Mouse (Mus musculus): Measurements from ENCODE around the gene Mccc1. TPM values are rescaled to one million over a fixed set of nuclear protein-coding genes. Genes with fewer than 3 reads are reported as not detected.

Mccc1 gene
- polyA plus RNA-seq, 2 experiments, result 23.6 to 29.3 TPM

- Histone ChIP-seq H3K4me3 (replicated peaks; ENCODE audit: low read length) (no peak overlapping the region), H3K36me3 (ENCODE audit: control insufficient read depth, insufficient read depth, low read length) (no peaks in the 10 kb centered on the region), H3K27ac (replicated peaks; ENCODE audit: low read depth, low read length) (no peak overlapping the region), H3K4me2 (replicated peaks; ENCODE audit: low read depth, low read length, severe bottlenecking) (no peak overlapping the region), H3K9ac (ENCODE audit: low read depth, low read length, severe bottlenecking) (no peak overlapping the region), H3K4me1 (ENCODE audit: control insufficient read depth, insufficient read depth, low read length) (no peaks in the 10 kb centered on the region), H3K27me3 (ENCODE audit: control insufficient read depth, insufficient read depth, low read length) (no peaks in the 10 kb centered on the region), H3K9me3 (ENCODE audit: control insufficient read depth, low read length) (no peaks in the 10 kb centered on the region)
- TF ChIP-seq POLR2A (IDR thresholded peaks at IDR 0.05; ENCODE audit: borderline replicate concordance, extremely low read depth, insufficient read depth, insufficient read length), result no peak
- ATAC-seq (ENCODE audit: low FRiP score, low read depth) (no peak), DNase-seq (ENCODE audit: low spot score) (no peak)
- 86% methylated on average over 4 of the region's 4 CpGs for WGBS
Measured at GRCm38 (mm10) chr3:36029993-36030392, 29.5 kb upstream of the Mccc1 start.

GRCm38 (mm10) chr3:36025732-36026131, 25.3 kb upstream of the Mccc1 start:
- Histone ChIP-seq H3K4me3 (replicated peaks; ENCODE audit: low read length) (no peak overlapping the region), H3K27me3 (ENCODE audit: control insufficient read depth, insufficient read depth, low read length) (no peaks in the 10 kb centered on the region), H3K36me3 (ENCODE audit: control insufficient read depth, insufficient read depth, low read length) (no peaks in the 10 kb centered on the region), H3K4me2 (replicated peaks; ENCODE audit: low read depth, low read length, severe bottlenecking) (no peak overlapping the region), H3K9me3 (ENCODE audit: control insufficient read depth, low read length) (no peaks in the 10 kb centered on the region), H3K9ac (ENCODE audit: low read depth, low read length, severe bottlenecking) (no peak overlapping the region), H3K27ac (replicated peaks; ENCODE audit: low read depth, low read length) (no peak overlapping the region), H3K4me1 (ENCODE audit: control insufficient read depth, insufficient read depth, low read length) (no peaks in the 10 kb centered on the region)
- TF ChIP-seq POLR2A (IDR thresholded peaks at IDR 0.05; ENCODE audit: borderline replicate concordance, extremely low read depth, insufficient read depth, insufficient read length), result no peak
- ATAC-seq (ENCODE audit: low FRiP score, low read depth) (no peak), DNase-seq (ENCODE audit: low spot score) (no peak)
- 77% methylated on average over 6 of the region's 6 CpGs for WGBS

- WGBS, result 78% methylated on average over 3 of the region's 3 CpGs
- Histone ChIP-seq H3K9ac (ENCODE audit: low read depth, low read length, severe bottlenecking) (no peak overlapping the region), H3K9me3 (ENCODE audit: control insufficient read depth, low read length) (no peaks in the 10 kb centered on the region), H3K4me1 (ENCODE audit: control insufficient read depth, insufficient read depth, low read length) (no peaks in the 10 kb centered on the region), H3K36me3 (ENCODE audit: control insufficient read depth, insufficient read depth, low read length) (no peaks in the 10 kb centered on the region), H3K27me3 (ENCODE audit: control insufficient read depth, insufficient read depth, low read length) (no peaks in the 10 kb centered on the region), H3K4me3 (replicated peaks; ENCODE audit: low read length) (no peak overlapping the region), H3K27ac (replicated peaks; ENCODE audit: low read depth, low read length) (no peak overlapping the region), H3K4me2 (replicated peaks; ENCODE audit: low read depth, low read length, severe bottlenecking) (no peak overlapping the region)
- DNase-seq (ENCODE audit: low spot score), result no peak
- no peak for TF ChIP-seq POLR2A (IDR thresholded peaks at IDR 0.05; ENCODE audit: borderline replicate concordance, extremely low read depth, insufficient read depth, insufficient read length)
- ATAC-seq (ENCODE audit: low FRiP score, low read depth), result no peak
Measured at GRCm38 (mm10) chr3:36011239-36011638, 10.8 kb upstream of the Mccc1 start.

- Histone ChIP-seq H3K9ac (ENCODE audit: low read depth, low read length, severe bottlenecking) (no peak overlapping the region), H3K4me2 (replicated peaks; ENCODE audit: low read depth, low read length, severe bottlenecking) (no peak overlapping the region), H3K36me3 (ENCODE audit: control insufficient read depth, insufficient read depth, low read length) (no peaks in the 10 kb centered on the region), H3K4me1 (ENCODE audit: control insufficient read depth, insufficient read depth, low read length) (no peaks in the 10 kb centered on the region), H3K27ac (replicated peaks; ENCODE audit: low read depth, low read length) (no peak overlapping the region), H3K4me3 (replicated peaks; ENCODE audit: low read length) (no peak overlapping the region), H3K27me3 (ENCODE audit: control insufficient read depth, insufficient read depth, low read length) (no peaks in the 10 kb centered on the region), H3K9me3 (ENCODE audit: control insufficient read depth, low read length) (no peaks in the 10 kb centered on the region)
- DNase-seq (ENCODE audit: low spot score) (no peak), ATAC-seq (ENCODE audit: low FRiP score, low read depth) (no peak)
- no peak for TF ChIP-seq POLR2A (IDR thresholded peaks at IDR 0.05; ENCODE audit: borderline replicate concordance, extremely low read depth, insufficient read depth, insufficient read length)
- 56% methylated on average over 4 of the region's 4 CpGs for WGBS
Measured at GRCm38 (mm10) chr3:36008411-36009154, 8.1 kb upstream of the Mccc1 start.

GRCm38 (mm10) chr3:36004028-36004895, 3.8 kb upstream of the Mccc1 start:
- WGBS, result 39% methylated on average over 4 of the region's 4 CpGs
- no peak for TF ChIP-seq POLR2A (IDR thresholded peaks at IDR 0.05; ENCODE audit: borderline replicate concordance, extremely low read depth, insufficient read depth, insufficient read length)
- DNase-seq (ENCODE audit: low spot score) (peak; percentile 80), ATAC-seq (ENCODE audit: low FRiP score, low read depth) (peak; percentile 12; the same call in 1 of the 2 replicates)
- Histone ChIP-seq H3K9me3 (ENCODE audit: control insufficient read depth, low read length) (no peaks in the 10 kb centered on the region), H3K9ac (ENCODE audit: low read depth, low read length, severe bottlenecking) (no peak overlapping the region), H3K36me3 (ENCODE audit: control insufficient read depth, insufficient read depth, low read length) (no peaks in the 10 kb centered on the region), H3K27ac (replicated peaks; ENCODE audit: low read depth, low read length) (no peak overlapping the region), H3K27me3 (ENCODE audit: control insufficient read depth, insufficient read depth, low read length) (no peaks in the 10 kb centered on the region), H3K4me2 (replicated peaks; ENCODE audit: low read depth, low read length, severe bottlenecking) (no peak overlapping the region), H3K4me3 (replicated peaks; ENCODE audit: low read length) (no peak overlapping the region), H3K4me1 (ENCODE audit: control insufficient read depth, insufficient read depth, low read length) (0 out of 2 replicates have a peak, but pooled peaks cover 4% of the 10 kb centered on the region)
